Mouse (Mus musculus) liver, postnatal 0 days (tissue): Measurements from ENCODE around the gene Als2cr12. TPM values are rescaled to one million over a fixed set of nuclear protein-coding genes. Genes with fewer than 3 reads are reported as not detected.
A peak's percentile ranks its signal among the peaks of the same experiment; 100 is the strongest.

Source experiments
- ATAC-seq: fragments of 200-750 bp; cut with Nextera tagmentation; 2 replicates; pipeline ENCODE4 v1.8.0; 2017; ENCODE audit warnings: mild to moderate bottlenecking, moderate library complexity
- DNase-seq: peaks from one replicate; pipeline ENCODE4 v3.0.0-alpha.2; 2016
- H3K27ac ChIP-seq: fragments of 300-500 bp; sonication (generic); 2 replicates; pipeline ENCODE4 v1.5.1; 2014; ENCODE audit warnings: antibody characterized with exemption, moderate library complexity, mild to moderate bottlenecking, low read depth
- H3K27me3 ChIP-seq: fragments of 300-500 bp; sonication (generic); 2 replicates; pipeline ENCODE4 v1.6.1; 2014; ENCODE audit warnings: low read length, control low read depth, mixed read lengths; ENCODE audit not compliant: insufficient read depth
- H3K36me3 ChIP-seq: fragments of 300-500 bp; sonication (generic); replicated peaks from 2 replicates; pipeline ENCODE4 v1.6.1; 2014; ENCODE audit warnings: mild to moderate bottlenecking, control low read depth, low read length, moderate library complexity, mixed read lengths; ENCODE audit not compliant: insufficient read depth
- H3K4me1 ChIP-seq: fragments of 300-500 bp; sonication (generic); 2 replicates; pipeline ENCODE4 v1.6.1; 2014; ENCODE audit warnings: antibody characterized with exemption, mild to moderate bottlenecking, control low read depth; ENCODE audit not compliant: insufficient read depth
- H3K4me2 ChIP-seq: fragments of 300-500 bp; sonication (generic); 2 replicates; pipeline ENCODE4 v1.6.1; 2014; ENCODE audit warnings: low read depth, mild to moderate bottlenecking, low read length, moderate library complexity, mixed read lengths
- H3K4me3 ChIP-seq: fragments of 300-500 bp; sonication (generic); 2 replicates; pipeline ENCODE4 v1.5.1; 2014; ENCODE audit warnings: low read depth, low read length
- H3K9ac ChIP-seq: fragments of 300-500 bp; sonication (generic); replicated peaks from 2 replicates; pipeline ENCODE4 v1.6.1; 2014; ENCODE audit warnings: mild to moderate bottlenecking, moderate library complexity
- H3K9me3 ChIP-seq: fragments of 300-500 bp; sonication (generic); 2 replicates; pipeline ENCODE4 v1.6.1; 2016; ENCODE audit warnings: mild to moderate bottlenecking, control low read depth, low read length, mixed read lengths
- CTCF ChIP-seq: sonication (generic); IDR thresholded peaks from 2 replicates; pipeline ENCODE4 v1.5.1; 2016; ENCODE audit warnings: antibody characterized with exemption, low read depth
- EP300 ChIP-seq: IDR thresholded peaks from 2 replicates; pipeline ENCODE4 v1.6.1; 2016; ENCODE audit warnings: antibody characterized with exemption, low read depth, mild to moderate bottlenecking
- WGBS: fragments of 180-500 bp; shearing (Covaris S2); extraction: QIAGEN DNeasy Blood & Tissue Kit; methylation state at CpG from one replicate; pipeline ENCODE4 v1.1.7; 2014; ENCODE audit not compliant: insufficient replicate concordance; 5-methylcytosine and 5-hydroxymethylcytosine counted together
- polyA plus RNA-seq: library from polyadenylated mRNA; unstranded; fragments of >200 nt; fragmentation: Nextera tagmentation; extraction: Ambion mirVana; gene quantifications from 2 replicates; pipeline ENCODE4 v1.2.1, GENCODE M21; 2015

Als2cr12 gene
- polyA plus RNA-seq, 1 experiment from 2014 or later, result not detected

GRCm38 (mm10) chr1:58735962-58736361 is 40.2 kb upstream of the Als2cr12 start:
- DNase-seq (no peak), ATAC-seq (no peak)
- TF ChIP-seq CTCF (no peak), EP300 (no peak)
- Histone ChIP-seq H3K27ac (no peak overlapping the region), H3K36me3 (peaks cover 63% of the 10 kb centered on the region), H3K9me3 (no peaks in the 10 kb centered on the region), H3K4me2 (no peak overlapping the region), H3K4me1 (no peaks in the 10 kb centered on the region), H3K27me3 (no peaks in the 10 kb centered on the region), H3K9ac (no peak overlapping the region), H3K4me3 (no peak overlapping the region)
- WGBS, result 87% methylated on average over 7 of the region's 7 CpGs

GRCm38 (mm10) chr1:58734043-58734920 is 38.5 kb upstream of the Als2cr12 start:
- TF ChIP-seq EP300, result no peak
- Histone ChIP-seq H3K36me3 (peaks cover 54% of the 10 kb centered on the region), H3K4me3 (no peak overlapping the region), H3K9me3 (no peaks in the 10 kb centered on the region), H3K9ac (no peak overlapping the region), H3K4me2 (no peak overlapping the region), H3K27me3 (no peaks in the 10 kb centered on the region), H3K4me1 (no peaks in the 10 kb centered on the region), H3K27ac (no peak overlapping the region)
- 83% methylated on average over 11 of the region's 11 CpGs for WGBS
- ATAC-seq (no peak), DNase-seq (no peak)

GRCm38 (mm10) chr1:58733636-58734035 is 37.8 kb upstream of the Als2cr12 start:
- Histone ChIP-seq H3K4me1 (no peaks in the 10 kb centered on the region), H3K4me3 (no peak overlapping the region), H3K9ac (no peak overlapping the region), H3K27me3 (no peaks in the 10 kb centered on the region), H3K36me3 (peaks cover 57% of the 10 kb centered on the region), H3K9me3 (no peaks in the 10 kb centered on the region), H3K4me2 (no peak overlapping the region), H3K27ac (no peak overlapping the region)
- no peak for ATAC-seq
- 80% methylated on average over 2 of the region's 2 CpGs for WGBS
- no peak for DNase-seq
- TF ChIP-seq EP300 (no peak), CTCF (no peak)

GRCm38 (mm10) chr1:58728590-58728868 is 32.7 kb upstream of the Als2cr12 start:
- peaks cover 3% of the 10 kb centered on the region for H3K4me1 ChIP-seq
- H3K27me3 ChIP-seq, result no peaks in the 10 kb centered on the region
- peaks cover 36% of the 10 kb centered on the region for H3K36me3 ChIP-seq
- TF ChIP-seq CTCF, result no peak
- no peak for TF ChIP-seq EP300
- H3K9ac ChIP-seq, result no peak overlapping the region
- 70% methylated on average over 3 of the region's 3 CpGs for WGBS
- H3K9me3 ChIP-seq, result no peaks in the 10 kb centered on the region
- ATAC-seq, result no peak
- no peak overlapping the region for H3K4me2 ChIP-seq
- DNase-seq, result no peak
- H3K4me3 ChIP-seq, result no peak overlapping the region
- H3K27ac ChIP-seq, result no peak overlapping the region

- Histone ChIP-seq H3K4me2 (no peak overlapping the region; the same call in 1 of the 2 replicates), H3K9ac (no peak overlapping the region), H3K36me3 (peaks cover 36% of the 10 kb centered on the region), H3K27ac (peak overlapping the region; percentile 61; the same call in 1 of the 2 replicates), H3K4me3 (no peak overlapping the region), H3K4me1 (peaks cover 3% of the 10 kb centered on the region), H3K27me3 (no peaks in the 10 kb centered on the region), H3K9me3 (no peaks in the 10 kb centered on the region)
- 80% methylated on average over 10 of the region's 10 CpGs for WGBS
- no peak for ATAC-seq
- TF ChIP-seq EP300 (no peak), CTCF (no peak)
- DNase-seq, result no peak
Measured at GRCm38 (mm10) chr1:58727747-58728589, 32.2 kb upstream of the Als2cr12 start.

GRCm38 (mm10) chr1:58727019-58727746 is 31.4 kb upstream of the Als2cr12 start:
- ATAC-seq, result peak; percentile 41
- Histone ChIP-seq H3K9me3 (no peaks in the 10 kb centered on the region), H3K4me2 (no peak overlapping the region), H3K9ac (no peak overlapping the region), H3K4me1 (peaks cover 4% of the 10 kb centered on the region), H3K36me3 (peaks cover 36% of the 10 kb centered on the region), H3K27ac (peak overlapping the region; percentile 61), H3K27me3 (no peaks in the 10 kb centered on the region), H3K4me3 (no peak overlapping the region)
- WGBS, result 57% methylated on average over 1 of the region's 1 CpGs
- TF ChIP-seq CTCF (peak; percentile 20; the same call in 1 of the 2 replicates), EP300 (0 out of 2 replicates have a peak, but pooled peaks have one; percentile 25)
- DNase-seq, result no peak
